Mouse (Mus musculus) bone marrow, adult 2 months (tissue): ENCODE data around the gene Acvr1c. TPM values are rescaled to one million over a fixed set of nuclear protein-coding genes. Genes with fewer than 3 reads are reported as not detected.

Source experiments
- H3K27ac ChIP-seq: fragments of 200-500 bp; 2 replicates; pipeline ENCODE4 v1.5.1; 2012; ENCODE audit warnings: low read depth, mild to moderate bottlenecking, control low read depth, inconsistent platforms, low read length; ENCODE audit not compliant: control insufficient read depth, poor library complexity, insufficient read depth
- H3K4me1 ChIP-seq: fragments of 200-500 bp; 2 replicates; pipeline ENCODE4 v1.6.1; 2011; ENCODE audit warnings: low read length; ENCODE audit not compliant: control insufficient read depth, insufficient read depth
- H3K4me3 ChIP-seq: fragments of 200-500 bp; replicated peaks from 2 replicates; pipeline ENCODE3; 2011; ENCODE audit warnings: mild to moderate bottlenecking, low read depth, low read length, control low read depth; ENCODE audit not compliant: control insufficient read depth
- CTCF ChIP-seq: fragments of 200-500 bp; IDR thresholded peaks from 2 replicates; pipeline ENCODE4 v1.5.1; 2011; ENCODE audit warnings: low read length, control low read depth; ENCODE audit not compliant: control insufficient read depth, insufficient read depth
- POLR2A ChIP-seq: fragments of 200-500 bp; IDR thresholded peaks from 2 replicates; pipeline ENCODE4 v1.6.1; 2011; ENCODE audit warnings: low read depth, mild to moderate bottlenecking, control low read depth, low read length, borderline replicate concordance; ENCODE audit not compliant: control insufficient read depth
- WGBS: fragments of 180-500 bp; shearing (Covaris S2); methylation state at CpG from one replicate; pipeline ENCODE4 v1.1.7; 2018; 5-methylcytosine and 5-hydroxymethylcytosine counted together
- polyA plus RNA-seq: library from polyadenylated mRNA; stranded (reverse); fragments of >200 nt; gene quantifications from 2 replicates; pipeline ENCODE4 v1.2.4, GENCODE M21; 2011; ENCODE audit warnings: low replicate concordance; ENCODE audit not compliant: missing spikeins, insufficient read depth, insufficient read length

Gene Acvr1c
- polyA plus RNA-seq, 1 experiment, result not detected

DNA sequence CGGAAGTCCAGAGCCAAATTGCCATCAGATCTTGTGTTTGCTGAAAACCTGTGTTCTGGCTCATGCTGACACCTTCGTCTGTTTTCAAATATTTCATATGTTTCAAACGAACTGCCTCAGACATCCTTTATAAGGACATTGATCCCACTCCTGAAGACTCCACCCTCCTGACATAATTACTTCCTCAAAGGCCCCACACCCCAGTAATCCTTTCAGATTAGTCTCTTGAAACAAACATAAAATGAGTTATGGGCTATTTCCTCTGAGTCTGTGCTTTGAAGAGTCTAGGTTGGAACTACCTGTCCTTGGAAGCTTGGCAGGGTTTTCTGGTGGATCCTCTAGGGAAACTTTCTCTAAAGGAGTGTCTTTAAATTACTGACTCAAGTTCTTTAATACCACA lies 53.2 kb downstream of the Acvr1c start:
- Histone ChIP-seq H3K27ac (no peak overlapping the region), H3K4me3 (no peak overlapping the region), H3K4me1 (no peaks in the 10 kb centered on the region)
- 72% methylated on average over 3 of the region's 3 CpGs for WGBS
- TF ChIP-seq POLR2A, result no peak
- TF ChIP-seq CTCF, result no peak

DNA sequence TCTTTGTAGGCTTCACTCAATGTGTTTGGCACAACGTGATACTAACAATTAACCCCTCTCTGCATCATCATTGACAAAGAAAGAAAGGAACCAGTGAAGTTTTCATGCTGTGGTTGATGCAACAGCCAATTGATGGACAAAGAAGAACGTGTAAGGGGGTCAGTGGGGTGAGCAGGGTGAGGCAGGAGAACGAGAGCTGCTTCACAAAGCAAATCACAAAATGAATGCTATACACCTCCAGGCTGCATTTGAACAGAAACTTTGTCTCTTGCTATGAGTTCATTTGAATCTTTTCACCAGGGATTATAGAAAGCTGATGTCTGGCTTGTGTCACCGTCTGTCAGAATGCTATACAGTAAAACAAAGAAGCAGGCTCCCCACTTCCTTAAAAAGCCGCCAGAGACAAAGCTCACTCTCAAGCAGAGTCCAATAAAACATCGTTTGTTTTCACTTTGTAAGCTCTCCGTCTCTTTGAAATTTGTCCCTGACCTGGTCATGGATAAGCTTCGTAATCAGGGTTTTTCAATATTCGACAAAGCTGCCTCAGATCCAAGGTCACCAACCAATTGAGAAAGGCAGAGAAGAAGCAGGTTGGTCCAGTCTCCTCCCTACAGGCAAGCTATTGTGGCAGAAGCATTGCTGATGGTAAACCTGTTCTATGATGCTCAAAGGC lies 67.8 kb downstream of the Acvr1c start:
- no peak overlapping the region for H3K27ac ChIP-seq
- 30% methylated on average over 9 of the region's 9 CpGs for WGBS
- no peak for TF ChIP-seq CTCF
- no peak for TF ChIP-seq POLR2A
- no peak overlapping the region for H3K4me3 ChIP-seq
- H3K4me1 ChIP-seq, result no peaks in the 10 kb centered on the region

DNA sequence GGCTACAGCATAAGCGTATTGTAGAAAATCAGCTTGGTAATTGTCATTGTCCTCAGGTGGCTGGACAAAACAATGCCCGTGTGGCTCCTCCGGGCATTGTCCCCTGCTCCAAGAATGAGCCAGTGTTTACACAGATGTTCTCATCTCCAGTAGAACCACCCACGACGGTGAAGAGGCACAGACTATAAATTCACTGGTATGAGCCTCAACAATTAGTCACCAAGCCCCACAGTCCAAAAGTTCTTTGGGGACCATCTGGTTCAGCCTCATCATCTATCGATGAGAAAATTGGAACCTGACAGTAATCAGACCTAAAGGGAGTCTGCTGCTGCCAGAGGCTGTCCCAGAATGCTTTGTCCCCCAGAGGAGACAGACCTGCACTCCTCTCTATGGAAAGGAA lies 68.4 kb downstream of the Acvr1c start:
- Histone ChIP-seq H3K4me1 (no peaks in the 10 kb centered on the region), H3K27ac (no peak overlapping the region), H3K4me3 (no peak overlapping the region)
- TF ChIP-seq CTCF, result no peak
- WGBS, result 77% methylated on average over 6 of the region's 6 CpGs

DNA sequence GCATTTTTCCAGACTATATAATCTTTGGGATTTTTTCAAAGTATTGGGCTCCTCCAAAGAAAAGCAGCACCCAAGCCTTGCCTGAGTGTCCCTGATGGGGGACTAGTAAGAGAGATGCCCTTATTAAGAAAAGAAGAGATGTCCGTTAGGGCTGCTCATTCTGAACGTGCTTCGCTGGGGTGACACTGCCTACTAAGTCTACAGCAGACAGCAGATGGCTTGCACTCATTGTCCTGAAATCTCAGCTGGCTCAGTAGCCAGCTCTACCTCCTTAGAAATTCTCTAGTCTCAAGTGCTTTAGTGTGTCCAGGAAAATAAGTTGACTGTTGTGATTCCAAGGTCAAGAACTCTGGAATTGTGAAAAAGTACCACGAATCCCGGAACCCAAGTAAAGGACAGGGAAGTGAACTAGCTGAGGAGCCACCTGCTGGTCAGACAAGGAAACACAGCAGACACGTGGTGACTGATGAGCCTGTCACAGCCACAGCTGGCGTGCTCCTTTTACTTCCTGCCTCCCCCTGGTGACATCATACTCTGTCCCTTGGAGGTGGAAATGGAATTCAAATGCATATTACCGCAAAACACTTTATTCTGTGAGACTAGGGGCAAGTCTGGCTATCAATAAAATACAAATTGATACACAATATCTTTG lies 75.3 kb downstream of the Acvr1c start:
- H3K4me3 ChIP-seq, result no peak overlapping the region
- H3K27ac ChIP-seq, result no peak overlapping the region
- H3K4me1 ChIP-seq, result no peaks in the 10 kb centered on the region
- 34% methylated on average over 8 of the region's 8 CpGs for WGBS
- TF ChIP-seq CTCF (peak; percentile 69), POLR2A (no peak)

- H3K27ac ChIP-seq, result no peak overlapping the region
- H3K4me1 ChIP-seq, result no peaks in the 10 kb centered on the region
- H3K4me3 ChIP-seq, result no peak overlapping the region
- TF ChIP-seq CTCF (no peak), POLR2A (no peak)
- WGBS, result 3% methylated on average over 3 of the region's 3 CpGs
Observed at GRCm38 (mm10) chr2:58281046-58281445, 76.6 kb downstream of the Acvr1c start.

DNA sequence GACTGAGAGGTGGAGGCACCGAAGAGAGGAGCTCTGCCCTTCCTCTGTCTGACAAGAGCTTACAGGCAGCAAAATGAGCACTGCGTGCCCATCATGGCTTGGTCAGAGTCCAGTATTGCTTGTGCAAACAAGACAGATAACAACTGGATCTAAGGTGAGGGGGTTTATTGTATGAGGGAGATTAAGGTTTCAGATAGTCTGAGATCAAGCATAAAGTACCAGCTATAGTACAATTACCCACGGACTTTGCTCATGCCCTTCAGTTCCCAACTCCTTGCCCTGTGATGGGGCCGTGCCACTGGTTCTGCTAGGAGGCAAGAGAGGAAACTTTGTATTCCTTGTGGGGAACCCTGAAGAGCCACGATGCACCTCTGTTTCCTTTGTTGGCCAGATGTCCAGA lies 78.5 kb downstream of the Acvr1c start:
- Histone ChIP-seq H3K4me3 (no peak overlapping the region), H3K4me1 (no peaks in the 10 kb centered on the region), H3K27ac (no peak overlapping the region)
- TF ChIP-seq POLR2A (no peak), CTCF (no peak)
- 81% methylated on average over 5 of the region's 5 CpGs for WGBS

DNA sequence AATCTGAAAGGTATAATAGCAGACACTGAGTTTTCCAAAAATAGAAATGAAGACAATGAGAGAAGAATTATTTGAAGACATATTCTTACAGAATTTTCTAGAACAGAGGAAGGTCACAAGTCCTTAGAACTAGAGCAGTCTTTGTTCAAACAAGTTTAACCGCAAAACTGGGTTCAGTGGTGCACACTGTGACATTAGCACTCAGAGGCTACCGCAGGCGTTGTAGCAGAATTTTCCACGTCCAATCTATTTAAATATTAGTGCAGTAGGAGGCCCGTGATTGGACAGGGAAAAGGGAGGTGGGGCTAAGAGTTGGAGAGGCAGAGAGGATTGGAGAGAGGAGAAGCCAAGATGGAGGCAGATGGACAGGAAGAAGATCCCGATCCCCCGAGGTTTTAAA lies 81.2 kb downstream of the Acvr1c start:
- Histone ChIP-seq H3K4me3 (no peak overlapping the region), H3K4me1 (no peaks in the 10 kb centered on the region), H3K27ac (no peak overlapping the region)
- 82% methylated on average over 7 of the region's 7 CpGs for WGBS
- TF ChIP-seq CTCF (no peak), POLR2A (no peak)

DNA sequence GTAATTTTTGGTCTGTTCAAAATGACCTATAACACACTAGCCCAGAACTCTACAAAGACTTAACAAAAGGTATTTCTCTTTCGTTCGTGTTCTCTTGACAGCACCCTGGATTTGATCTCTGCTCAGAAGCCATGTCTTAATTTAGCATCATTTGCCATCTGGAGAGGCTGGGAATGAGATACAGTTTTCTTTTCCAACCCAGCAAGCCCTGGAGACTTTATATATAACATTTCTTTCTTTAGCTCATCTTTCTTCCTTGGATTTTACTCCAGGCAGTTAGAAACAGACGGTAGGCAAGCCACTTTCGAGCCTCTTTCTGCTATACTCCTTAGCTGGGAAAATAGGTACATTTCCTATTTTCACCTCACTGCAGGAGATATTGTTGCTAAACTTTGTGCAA lies 117.1 kb downstream of the Acvr1c start:
- Histone ChIP-seq H3K4me3 (no peak overlapping the region), H3K4me1 (no peaks in the 10 kb centered on the region), H3K27ac (no peak overlapping the region)
- 81% methylated on average over 4 of the region's 4 CpGs for WGBS
- TF ChIP-seq CTCF (no peak), POLR2A (no peak)
